Mouse (Mus musculus): ENCODE data around the gene Vmn1r214.

GRCm38 (mm10) chr13:23024812-23025211 is 5.4 kb upstream of the Vmn1r214 start:
- TF ChIP-seq POLR2A (IDR thresholded peaks at IDR 0.05; ENCODE audit: borderline replicate concordance, extremely low read depth, low read depth, low read length) (no peak), CTCF (IDR thresholded peaks at IDR 0.05; ENCODE audit: insufficient read depth, low read length) (no peak)

Measured in lung, adult 2 months (tissue).